Mouse (Mus musculus) NIH3T3 (cell line): Measurements from ENCODE around the gene Cfap54.

ENCODE experiments used
- DNase-seq: peaks from one replicate; pipeline ENCODE4 v3.0.0-alpha.2; 2012; ENCODE audit warnings: low read depth

Cfap54 gene

DNA sequence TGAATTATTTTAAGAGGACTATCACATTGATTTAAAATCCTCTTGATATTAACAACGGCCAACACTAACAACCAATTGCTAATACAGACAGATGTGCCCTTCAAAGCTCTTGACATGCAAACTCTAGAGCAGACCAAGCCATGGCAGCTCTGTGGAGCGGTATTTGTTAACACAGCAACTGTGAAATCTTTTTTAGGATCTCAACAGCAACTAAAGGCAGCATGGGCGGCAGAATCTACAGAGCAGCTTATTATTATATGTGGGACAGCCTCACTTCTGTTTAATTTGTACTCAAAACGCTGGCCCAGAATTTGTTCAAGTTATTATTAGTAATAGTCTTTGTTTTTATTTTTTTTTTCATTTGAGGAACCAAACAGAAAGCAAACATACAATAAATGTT lies 28.1 kb downstream of the Cfap54 start:
- DNase-seq, result no peak

DNA sequence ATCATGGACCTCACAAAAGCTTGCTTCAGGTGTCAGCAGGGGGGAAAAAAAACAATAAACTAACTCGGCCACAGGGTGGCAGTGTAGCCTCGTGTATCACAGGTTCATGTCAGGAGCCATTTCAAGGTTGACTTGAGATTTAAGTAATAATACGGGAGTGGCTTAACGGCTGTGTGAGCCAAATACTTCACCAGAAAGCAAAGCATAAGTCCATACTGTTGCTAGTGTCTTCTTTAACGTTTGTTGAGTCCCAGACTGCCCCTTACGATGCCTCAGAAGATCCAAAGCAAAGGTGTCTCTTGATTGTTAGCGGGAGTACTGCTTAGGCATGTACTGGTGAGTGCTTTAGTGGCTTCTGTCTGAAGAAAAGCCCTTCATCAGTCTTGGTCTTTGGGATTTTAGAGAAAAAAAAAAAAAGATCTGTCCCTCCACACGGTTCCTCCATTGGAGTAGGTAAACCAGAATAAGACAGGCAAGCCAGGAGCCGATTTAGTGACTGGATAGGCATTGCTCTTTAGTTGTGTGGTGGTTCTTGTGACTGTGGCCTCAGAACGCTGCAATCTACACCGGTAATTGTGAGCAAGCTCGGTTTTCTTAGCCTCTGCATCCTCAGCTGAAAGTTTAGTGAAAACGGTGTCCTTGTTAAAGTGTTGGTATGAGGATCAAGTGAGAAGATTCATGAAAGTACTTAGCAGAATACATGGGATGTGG lies 30.2 kb downstream of the Cfap54 start:
- peak; percentile 93 for DNase-seq

DNA sequence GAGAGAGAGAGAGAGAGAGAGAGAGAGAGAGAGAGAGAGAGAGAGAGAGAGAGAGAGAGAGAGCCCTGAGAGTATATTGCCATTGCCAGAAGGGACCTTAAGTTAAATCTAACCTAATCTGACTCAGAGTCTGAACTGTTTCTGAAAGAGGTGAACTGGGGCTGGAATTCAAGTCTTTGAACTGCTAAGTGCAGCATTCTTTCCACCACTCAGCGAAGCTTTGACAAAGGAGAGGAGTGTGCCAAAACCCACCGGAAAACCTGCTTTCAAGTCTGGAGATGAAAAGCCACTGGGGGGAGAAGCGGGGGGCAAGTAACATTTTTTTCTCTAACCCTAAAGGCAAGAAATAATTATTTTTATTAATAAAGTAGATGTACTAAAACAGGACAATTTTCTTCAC lies 30.8 kb downstream of the Cfap54 start:
- no peak for DNase-seq

DNA sequence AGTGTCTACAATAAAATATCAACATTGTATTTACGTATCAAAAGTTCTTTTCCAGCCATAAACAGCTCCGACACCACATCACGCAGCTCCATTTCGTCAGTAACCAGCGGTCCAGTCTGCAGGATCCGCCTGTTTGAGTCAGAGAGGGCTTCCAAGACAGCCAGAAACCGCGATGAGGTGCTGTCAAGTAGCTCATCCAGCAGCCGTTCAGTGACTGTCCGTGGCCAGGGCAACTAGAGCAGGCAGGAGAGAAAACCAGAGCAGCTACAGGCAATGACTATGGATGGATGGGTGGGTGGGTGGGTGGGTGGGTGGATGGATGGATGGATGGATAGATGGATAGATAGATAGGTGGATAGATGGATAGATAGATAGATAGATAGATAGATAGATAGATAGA lies 38.2 kb downstream of the Cfap54 start:
- DNase-seq, result no peak

DNA sequence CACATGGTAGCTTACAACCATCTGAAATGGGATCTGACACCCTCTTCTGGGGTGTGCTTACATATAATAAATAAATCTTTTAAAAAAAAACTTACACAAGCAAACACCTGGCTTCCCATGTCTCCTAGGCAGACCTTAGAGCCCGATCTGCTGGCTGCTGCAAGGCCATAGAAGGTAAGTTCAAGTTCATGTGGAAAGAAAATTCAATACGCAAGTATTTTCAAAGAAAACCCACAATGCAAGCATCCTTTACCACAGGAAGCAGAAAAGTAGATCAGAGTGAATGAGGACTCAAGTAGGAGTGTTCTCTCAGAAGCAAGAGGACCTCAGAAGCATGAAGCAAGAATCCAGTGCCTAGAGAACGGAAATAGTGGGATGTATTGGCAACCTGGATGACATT lies 39.6 kb downstream of the Cfap54 start:
- no peak for DNase-seq

DNA sequence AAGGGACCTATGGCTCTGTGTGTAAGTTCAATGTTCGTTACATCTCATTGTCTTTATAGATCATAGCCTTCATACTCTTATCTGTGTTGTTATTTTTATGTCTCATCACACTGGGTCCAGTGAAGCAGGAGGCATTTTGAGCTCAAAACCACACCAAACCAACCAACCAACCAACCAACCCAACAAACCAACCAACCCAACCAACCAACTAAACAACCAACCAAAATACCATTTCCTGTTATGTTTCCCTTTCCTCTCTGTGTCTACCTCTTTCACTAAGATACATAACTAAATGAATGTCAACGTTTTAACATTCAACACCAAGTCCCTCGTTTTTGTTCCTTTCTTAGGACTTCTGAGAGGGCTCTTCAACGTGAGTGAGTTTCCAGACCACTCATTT lies 40.0 kb downstream of the Cfap54 start:
- DNase-seq, result no peak

DNA sequence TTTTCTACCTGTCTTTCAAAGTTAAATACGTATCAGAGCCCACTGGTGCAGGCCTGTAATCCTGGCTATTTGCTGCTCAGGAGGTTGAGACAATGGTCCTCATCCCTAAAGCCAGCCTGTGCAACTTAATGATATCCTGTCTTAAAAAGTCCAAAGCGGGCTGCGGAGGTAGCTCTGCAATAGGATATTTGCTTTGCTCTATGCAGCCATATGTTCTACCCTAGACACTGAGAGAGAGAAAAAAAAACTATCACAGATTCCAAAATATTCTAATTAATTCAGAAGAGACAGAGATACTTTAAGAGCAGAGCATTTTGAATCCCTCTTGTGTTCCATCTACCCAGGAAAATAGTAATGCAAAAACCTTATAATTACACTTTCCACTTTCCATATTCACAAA lies 44.9 kb downstream of the Cfap54 start:
- no peak for DNase-seq

DNA sequence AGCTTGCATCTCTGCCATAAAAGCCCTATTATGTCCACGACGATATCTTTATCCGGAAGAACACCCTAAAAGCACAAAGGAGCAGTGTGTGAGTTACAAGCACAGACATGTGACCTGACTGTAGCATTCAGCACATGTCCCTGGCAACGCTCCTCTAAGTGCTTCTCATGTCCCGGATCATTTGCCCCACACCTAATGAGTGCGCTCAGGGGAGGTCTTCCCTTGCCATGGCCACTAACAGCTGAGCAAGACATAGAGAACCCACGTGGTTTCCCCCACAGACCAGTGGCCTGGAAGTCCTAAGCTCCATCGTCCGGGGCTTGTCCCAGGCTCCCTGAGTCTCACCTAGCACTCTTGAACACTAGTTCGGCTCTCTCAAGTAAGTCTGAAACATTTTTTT lies 45.9 kb downstream of the Cfap54 start:
- DNase-seq, result no peak

DNA sequence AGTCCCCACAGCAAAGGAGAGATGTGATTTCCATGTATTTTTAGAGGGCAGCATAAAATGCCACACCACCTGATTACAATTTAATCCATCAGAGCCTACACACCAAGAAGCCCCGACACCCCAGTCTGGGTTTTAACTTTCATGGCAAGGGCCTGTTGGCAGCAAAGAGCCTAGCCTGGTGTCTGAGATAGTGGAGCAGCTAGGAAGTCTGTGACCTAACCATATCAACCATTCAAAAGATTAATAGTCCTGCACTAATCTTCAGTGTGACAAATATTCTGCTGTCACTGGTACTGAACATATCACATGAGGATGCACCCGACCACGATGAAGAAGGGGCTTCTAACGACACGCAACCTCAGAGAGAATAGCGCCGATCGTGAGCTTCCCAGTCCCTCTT lies 58.1 kb downstream of the Cfap54 start:
- no peak for DNase-seq

DNA sequence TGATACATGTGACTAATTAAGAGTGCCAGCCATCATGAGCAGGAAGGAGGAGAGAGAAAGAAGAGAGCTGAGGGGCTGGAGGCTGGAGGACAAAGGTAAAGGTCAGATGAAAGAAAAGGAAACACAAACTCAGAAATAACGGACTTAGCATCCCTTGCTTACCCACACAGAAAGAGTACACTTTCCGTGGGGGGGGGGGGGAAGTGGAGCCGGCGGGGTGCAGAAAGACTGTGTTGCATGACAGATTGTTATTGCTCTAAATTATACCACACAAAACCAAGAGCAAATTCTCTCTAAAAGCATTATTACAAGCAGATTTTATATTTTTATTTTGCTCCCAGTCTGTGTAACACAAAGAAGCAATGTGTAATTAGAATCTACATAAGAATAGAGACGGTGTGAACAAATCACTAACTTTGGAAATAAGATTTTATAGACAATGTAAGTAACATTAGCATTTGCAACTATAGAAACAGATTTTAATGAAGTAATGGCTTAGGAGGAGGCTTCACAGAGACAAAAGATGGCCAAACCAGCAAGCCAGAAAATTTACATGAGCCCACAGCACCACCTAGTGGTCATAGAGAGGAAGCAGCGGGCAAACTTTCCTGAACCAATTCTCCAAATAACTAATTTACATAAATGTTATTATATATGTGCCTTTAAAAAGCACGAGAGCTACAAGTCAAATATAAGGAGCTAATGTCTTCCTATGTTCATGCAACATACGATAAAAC lies 67.2 kb downstream of the Cfap54 start:
- peak; percentile 90 for DNase-seq

DNA sequence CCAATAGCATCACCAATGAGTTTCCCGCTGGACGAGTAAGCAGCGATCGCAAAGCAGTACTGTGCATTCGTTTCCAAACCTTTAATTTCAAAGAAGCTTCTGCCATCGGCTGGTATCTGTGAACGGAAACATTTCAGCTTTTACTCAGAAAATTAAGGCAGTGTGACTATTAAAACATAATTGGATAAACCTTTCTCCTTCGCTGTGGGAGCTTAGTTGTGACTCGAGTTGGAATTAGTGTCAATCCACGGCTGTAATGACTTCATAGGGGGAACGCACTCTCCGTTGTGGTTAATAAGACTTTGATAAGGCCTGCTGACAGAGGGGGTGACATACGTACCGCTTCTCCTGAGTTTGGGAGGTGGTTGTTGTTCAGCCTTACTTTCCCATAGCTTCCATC lies 70.3 kb downstream of the Cfap54 start:
- no peak for DNase-seq

DNA sequence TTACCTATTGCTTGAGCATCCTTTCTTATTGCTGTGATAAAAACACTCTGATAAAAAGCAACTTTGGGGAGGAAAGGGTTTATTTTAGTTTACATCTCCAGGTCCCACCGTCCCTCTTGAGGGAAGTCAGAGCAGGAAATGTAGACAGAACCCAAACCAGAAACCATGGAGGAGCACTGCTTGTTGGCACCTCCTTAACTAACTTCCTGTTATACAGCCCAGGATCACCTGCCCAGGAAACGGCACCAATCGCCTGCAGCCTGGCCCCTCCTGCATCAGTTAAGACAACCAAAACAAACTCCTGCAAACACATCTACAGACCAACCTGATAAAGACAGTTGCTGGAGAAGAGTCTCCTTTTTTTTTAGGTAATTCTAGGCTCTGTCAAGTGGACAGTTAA lies 74.4 kb downstream of the Cfap54 start:
- no peak for DNase-seq

DNA sequence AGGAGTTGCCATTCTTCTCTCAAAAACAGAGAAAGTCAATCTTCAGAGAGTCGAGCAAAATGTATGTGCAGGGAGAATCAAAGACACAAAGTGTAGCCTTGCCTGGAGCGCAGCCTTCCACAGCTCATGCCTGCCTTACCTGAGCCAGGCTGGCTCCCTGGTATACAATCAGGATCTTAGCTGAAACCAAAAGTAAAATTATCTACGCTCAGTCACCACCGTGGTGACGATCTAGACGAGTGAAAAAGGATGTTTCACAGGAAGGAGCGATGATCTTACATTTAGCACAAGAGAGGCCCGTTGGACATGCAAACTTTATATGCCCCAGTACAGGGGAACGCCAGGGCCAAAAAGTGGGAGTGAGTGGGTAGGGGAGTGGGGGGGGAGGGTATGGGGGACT lies 75.0 kb downstream of the Cfap54 start:
- DNase-seq, result no peak

DNA sequence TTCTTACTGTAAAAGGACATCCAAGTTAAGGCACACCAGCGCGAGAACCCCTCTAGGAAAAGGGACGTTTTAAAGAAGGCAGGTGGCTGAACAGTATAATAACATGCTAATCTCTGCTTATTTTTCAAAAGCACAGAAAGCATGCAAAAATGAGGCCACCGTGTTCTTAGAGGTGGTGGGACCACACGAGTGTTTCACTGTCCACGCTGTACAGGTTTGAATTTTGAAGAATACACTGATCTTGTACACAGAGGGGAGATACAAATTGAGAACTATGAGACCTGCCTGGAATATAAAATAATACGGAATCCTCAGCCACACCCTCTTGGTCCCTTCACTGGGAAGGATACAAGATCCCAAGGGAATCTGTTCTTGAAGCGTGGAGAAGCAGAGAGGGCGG lies 82.9 kb downstream of the Cfap54 start:
- DNase-seq, result no peak

DNA sequence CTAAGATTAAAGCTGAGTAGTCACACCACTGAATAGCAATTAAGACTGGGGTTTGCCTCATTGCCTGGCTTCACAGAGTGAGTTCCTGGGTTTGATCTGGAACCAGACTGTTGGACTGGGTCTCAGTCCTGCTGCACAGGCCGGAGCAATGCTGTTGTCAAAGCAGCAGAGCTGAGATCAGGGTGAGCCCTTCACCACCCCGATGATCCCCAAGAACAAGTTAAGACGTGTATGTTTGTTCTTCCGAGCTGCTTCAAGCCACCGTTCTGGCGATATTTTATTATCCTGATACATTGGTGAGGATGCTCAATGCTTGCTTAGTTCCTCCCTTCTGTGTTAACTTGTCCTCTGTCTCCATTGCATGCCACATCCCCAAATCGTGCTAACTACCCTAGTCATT lies 86.2 kb downstream of the Cfap54 start:
- DNase-seq, result no peak

DNA sequence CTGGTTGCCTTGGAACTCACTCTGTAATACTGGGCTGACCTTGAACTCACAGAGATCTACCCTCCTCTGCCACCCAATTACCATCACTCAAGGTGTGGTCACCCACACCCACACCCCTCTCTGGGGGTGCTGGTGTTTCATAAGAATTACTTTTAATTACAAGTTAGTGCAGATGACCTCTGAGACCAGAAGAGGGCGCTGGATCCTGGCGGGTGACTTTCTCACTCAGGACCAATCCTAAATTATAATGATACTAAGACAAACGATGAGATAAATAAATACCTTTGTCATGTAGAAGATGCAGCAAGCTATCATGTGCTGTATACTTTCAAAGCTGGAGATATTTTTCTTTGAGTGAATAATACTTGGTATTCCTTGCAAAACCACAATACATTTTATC lies 87.1 kb downstream of the Cfap54 start:
- no peak for DNase-seq

DNA sequence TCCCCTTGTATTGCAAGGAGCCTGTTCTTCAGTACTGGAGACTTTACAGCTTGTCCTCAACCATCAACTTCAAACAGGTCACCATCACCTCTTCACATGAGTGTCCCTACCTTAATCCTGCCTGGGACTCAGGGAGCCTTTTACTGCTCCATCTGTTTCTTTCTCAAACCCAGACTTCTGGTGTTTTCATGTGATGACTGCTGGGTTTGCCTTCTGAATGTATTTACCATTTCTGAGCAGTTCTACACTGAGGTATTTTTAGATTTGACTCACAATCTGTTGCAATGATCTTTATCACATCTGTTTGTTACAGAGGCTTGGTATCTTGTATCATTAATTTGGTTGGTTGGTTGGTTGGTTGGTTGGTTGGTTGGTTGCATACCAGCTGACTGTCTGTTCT lies 88.9 kb downstream of the Cfap54 start:
- no peak for DNase-seq

DNA sequence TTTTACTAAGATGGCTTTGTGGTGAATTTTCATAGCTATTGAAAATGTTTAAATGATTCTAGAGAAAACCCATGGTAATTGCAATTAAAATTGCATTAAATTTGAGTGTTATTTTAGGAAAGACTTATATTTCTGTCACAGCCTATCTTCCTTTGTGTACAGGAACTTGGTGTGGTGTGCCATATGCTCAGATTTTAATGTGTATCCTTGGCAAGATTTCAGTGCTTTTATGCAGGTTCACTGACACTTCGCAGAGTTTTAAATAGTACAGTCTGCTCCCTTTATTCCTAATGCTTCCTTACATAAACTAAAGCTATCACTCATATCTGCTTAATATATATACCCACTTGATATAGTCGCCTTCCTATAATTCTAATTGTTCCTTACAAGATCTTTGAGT lies 90.8 kb downstream of the Cfap54 start:
- DNase-seq, result no peak

DNA sequence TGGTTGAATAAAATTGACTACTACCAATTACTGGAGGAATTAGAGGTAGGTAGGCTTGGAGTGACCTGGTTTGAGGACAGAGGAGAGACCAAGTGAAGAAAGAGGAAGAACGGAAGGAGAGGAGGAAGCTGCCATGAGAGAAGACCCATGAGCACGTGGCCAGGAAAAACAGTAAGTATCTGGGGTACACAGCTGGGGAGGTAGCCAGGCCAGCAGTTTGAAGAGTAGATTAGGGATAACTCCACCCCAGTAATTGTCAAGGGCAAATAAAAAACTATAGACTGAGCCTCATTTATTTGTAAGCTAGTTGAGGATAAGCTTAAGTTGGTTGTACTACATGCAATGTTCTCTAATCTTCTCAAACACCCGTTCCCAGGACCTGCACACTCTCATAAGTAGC lies 116.3 kb downstream of the Cfap54 start:
- DNase-seq, result no peak

DNA sequence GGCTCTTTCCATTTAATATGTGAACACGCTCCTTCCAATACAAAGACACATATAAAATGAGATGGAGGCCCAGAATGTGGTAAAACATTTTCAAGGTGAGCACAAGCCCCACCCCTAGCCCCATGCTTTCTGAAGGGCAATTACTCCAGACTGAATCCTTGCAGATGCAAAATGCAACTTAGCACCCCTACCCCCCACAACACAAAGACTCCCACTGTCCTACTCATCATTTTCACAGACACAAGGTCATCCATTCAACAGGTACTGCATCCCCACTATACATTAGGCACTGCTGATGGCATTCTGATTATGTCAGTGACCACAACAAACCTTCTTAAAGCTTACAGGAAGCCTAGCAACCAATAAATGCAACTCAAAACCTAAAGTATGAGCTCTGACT lies 131.4 kb downstream of the Cfap54 start:
- no peak for DNase-seq

DNA sequence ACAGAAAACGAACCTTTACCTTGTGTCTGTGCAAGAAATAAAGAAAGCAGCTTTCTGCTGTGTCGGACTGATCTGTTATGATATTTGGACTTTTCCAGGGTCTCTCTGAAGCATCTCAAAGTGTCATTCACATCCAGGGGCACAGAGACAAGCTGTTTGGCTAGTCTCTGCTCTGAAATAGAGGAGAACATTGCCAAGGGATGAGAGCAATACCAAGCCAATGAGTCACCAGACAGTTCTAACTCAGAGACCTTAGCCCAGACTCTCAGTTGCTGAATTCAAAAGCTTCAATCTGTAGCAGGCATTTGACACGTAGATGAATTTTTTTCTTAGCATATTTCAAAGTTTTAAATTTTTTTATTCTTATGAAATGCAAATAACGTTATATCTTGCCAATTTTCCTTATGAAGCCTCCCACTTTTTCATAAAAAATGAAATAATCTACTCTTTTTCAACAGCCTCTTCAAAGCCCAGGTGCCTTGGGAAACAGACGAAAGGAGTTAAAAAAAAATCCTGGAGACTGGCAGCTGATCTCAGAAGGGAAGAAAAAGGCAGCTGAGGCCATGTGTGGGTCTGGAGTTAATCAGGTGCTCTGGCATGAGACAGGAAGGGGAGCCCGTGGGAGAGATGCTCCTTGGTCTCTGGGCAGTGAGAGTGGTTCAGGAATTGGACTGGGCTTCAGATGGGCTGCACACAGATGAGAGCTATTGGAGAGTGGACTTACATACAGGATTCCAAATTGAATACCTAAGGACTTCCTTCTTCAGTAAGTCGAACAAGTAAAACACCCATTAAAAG lies 138.4 kb downstream of the Cfap54 start:
- peak; percentile 44 for DNase-seq

DNA sequence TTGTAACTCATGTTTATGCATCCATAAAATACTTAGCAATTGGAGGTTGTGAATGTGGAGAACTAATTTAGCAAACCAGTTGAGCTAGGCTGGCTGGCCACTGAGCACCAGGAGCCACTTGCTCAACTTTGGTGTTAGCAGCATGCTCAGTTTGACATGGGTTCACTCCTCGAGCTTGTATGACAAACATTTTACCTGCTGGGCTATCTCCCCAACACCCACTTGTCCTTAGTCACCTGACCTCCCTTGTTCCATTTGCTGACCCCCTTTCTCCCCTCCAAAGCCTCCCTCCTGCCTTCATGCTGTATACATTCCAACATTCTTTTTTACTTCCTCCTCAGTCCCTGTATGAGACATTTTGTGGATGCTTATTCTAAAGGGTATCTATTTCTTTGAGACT lies 139.8 kb downstream of the Cfap54 start:
- DNase-seq, result no peak

DNA sequence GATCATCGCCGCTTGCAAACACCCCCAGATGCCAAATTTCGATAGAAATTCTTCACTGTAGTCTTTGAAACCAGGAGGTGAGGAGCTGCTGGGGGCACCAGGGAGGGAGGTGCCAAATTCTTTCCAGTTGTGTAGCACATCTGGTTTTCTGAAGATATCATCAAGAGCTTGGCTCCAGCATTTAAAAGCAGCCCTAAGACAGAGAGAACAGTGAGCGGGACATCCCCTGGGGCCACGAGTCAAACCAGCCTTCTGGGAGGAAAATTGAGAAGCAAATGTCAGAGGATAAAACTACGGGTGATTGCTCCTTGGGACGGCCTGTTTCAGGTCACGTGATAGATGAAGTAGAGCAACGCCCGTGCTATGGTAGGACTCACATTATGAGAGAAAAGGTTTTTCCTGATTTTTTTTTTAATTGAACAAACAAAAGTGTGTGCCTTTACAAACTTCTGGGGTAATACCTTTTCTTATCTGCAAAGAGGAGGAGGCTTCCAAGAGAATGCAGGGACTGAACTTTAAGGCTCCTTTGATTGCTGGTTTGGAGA lies 143.6 kb downstream of the Cfap54 start:
- DNase-seq, result peak; percentile 3
